In genomic region chr11:46205639-46206409, GRCm38 (mm10) we compare ENCODE assay signal across 17 mouse cellular contexts. TPM values are rescaled to one million over a fixed set of nuclear protein-coding genes. Genes with fewer than 3 reads are reported as not detected.
DNase-seq lines count a peak whose midpoint lies in the region; ATAC-seq lines count a peak whose summit lies in the region.
"Had no signal": no experiment of that assay in that cellular context is flagged by ENCODE, and none has a peak within 500 bp of the region (broad histone marks: within the 10 kb centered on the region; RNA-seq: fewer than 3 reads in every experiment).

No protein-coding gene starts in this region.

- H3K9me3 ChIP-seq in heart, embryonic 11.5 days (replicated peaks; ENCODE audit: control insufficient read depth, low read length): no peaks in the 10 kb centered on the region
- H3K9me3 ChIP-seq in liver, embryonic 11.5 days (ENCODE audit: control insufficient read depth, low read length): no peaks in the 10 kb centered on the region
- no peaks in the 10 kb centered on the region for H3K9me3 ChIP-seq in hindbrain, embryonic 16.5 days (ENCODE audit: control insufficient read depth, low read length)
- H3K9me3 ChIP-seq: G1E; neural tube, embryonic 12.5 days had no signal

- H3K4me1 ChIP-seq in heart, embryonic 11.5 days (ENCODE audit: control insufficient read depth, insufficient read depth, low read length): peaks cover 53% of the 10 kb centered on the region
- no peaks in the 10 kb centered on the region; the same call in 1 of the 2 replicates for H3K4me1 ChIP-seq in liver, embryonic 11.5 days (replicated peaks; ENCODE audit: control insufficient read depth, insufficient read depth, low read length)
- H3K4me1 ChIP-seq in hindbrain, embryonic 16.5 days (ENCODE audit: control insufficient read depth, insufficient read depth, low read depth, low read length): no peaks in the 10 kb centered on the region
- H3K4me1 ChIP-seq: neural tube, embryonic 12.5 days had no signal

- DNase-seq in heart, adult 11 months: no peak
- peak; percentile 34 for DNase-seq in kidney, postnatal 14 days
- no peak for DNase-seq in kidney, postnatal 25 days
- DNase-seq in brain, adult 2 months (ENCODE audit: low read depth, low spot score): peak; percentile 66
- DNase-seq in liver, embryonic 11.5 days (ENCODE audit: low spot score): no peak
- DNase-seq in ovary, postnatal 10 days (ENCODE audit: low spot score): no peak
- DNase-seq: B cell, adult 2 months; cerebellum, adult 8-10 months; midbrain, embryonic 14.5 days; retina, postnatal 1 day; thymus, postnatal 25 days had no signal

- ATAC-seq in heart, embryonic 11.5 days (replicated peaks; ENCODE audit: insufficient number of reproducible peaks, low FRiP score, low TSS enrichment): no peak
- no peak; the same call in 1 of the 2 replicates for ATAC-seq in liver, embryonic 11.5 days (replicated peaks; ENCODE audit: low FRiP score)
- no peak for ATAC-seq in hindbrain, embryonic 16.5 days
- ATAC-seq: activated CD4-positive, CD25-positive, alpha-beta regulatory T cell, adult 4 months had no signal

- H3K27ac ChIP-seq in heart, embryonic 11.5 days (ENCODE audit: low read depth, low read length): peak overlapping the region; percentile 73
- peak overlapping the region; percentile 30; the same call in 1 of the 2 replicates for H3K27ac ChIP-seq in liver, embryonic 11.5 days (ENCODE audit: low read depth, low read length)
- no peak overlapping the region for H3K27ac ChIP-seq in hindbrain, embryonic 16.5 days (ENCODE audit: low read depth, low read length)
- H3K27ac ChIP-seq: neural tube, embryonic 12.5 days had no signal

- H3K4me2 ChIP-seq in heart, embryonic 11.5 days: no peak overlapping the region; the same call in 1 of the 2 replicates
- no peak overlapping the region for H3K4me2 ChIP-seq in liver, embryonic 11.5 days
- H3K4me2 ChIP-seq in hindbrain, embryonic 16.5 days (ENCODE audit: low read length): no peak overlapping the region
- H3K4me2 ChIP-seq: neural tube, embryonic 12.5 days had no signal

- no peaks in the 10 kb centered on the region for H3K36me3 ChIP-seq in heart, embryonic 11.5 days (ENCODE audit: control insufficient read depth, insufficient read depth, low read length)
- H3K36me3 ChIP-seq in liver, embryonic 11.5 days (ENCODE audit: control insufficient read depth, insufficient read depth, low read length): no peaks in the 10 kb centered on the region
- peaks cover 29% of the 10 kb centered on the region for H3K36me3 ChIP-seq in hindbrain, embryonic 16.5 days (ENCODE audit: control insufficient read depth, insufficient read depth, low read length)
- H3K36me3 ChIP-seq: G1E had no signal

- WGBS in heart, embryonic 11.5 days (ENCODE audit: insufficient replicate concordance): 23% methylated on average over 17 of the region's 17 CpGs
- 55% methylated on average over 17 of the region's 17 CpGs for WGBS in liver, embryonic 11.5 days
- WGBS in hindbrain, embryonic 16.5 days: 73% methylated on average over 17 of the region's 17 CpGs

- no peak overlapping the region for H3K4me3 ChIP-seq in heart, embryonic 11.5 days (ENCODE audit: low read depth, low read length)
- H3K4me3 ChIP-seq in liver, embryonic 11.5 days (ENCODE audit: low read depth, low read length): no peak overlapping the region
- no peak overlapping the region for H3K4me3 ChIP-seq in hindbrain, embryonic 16.5 days (ENCODE audit: low read length)
- H3K4me3 ChIP-seq: neural tube, embryonic 12.5 days had no signal

- H3K9ac ChIP-seq in heart, embryonic 11.5 days (ENCODE audit: low read depth, low read length): peak overlapping the region; percentile 49; the same call in 1 of the 2 replicates
- H3K9ac ChIP-seq in liver, embryonic 11.5 days (ENCODE audit: low read depth, low read length): no peak overlapping the region
- H3K9ac ChIP-seq in hindbrain, embryonic 16.5 days (ENCODE audit: low read depth, low read length): no peak overlapping the region
- H3K9ac ChIP-seq: neural tube, embryonic 12.5 days had no signal

- H3K27me3 ChIP-seq in heart, embryonic 11.5 days (ENCODE audit: control insufficient read depth, insufficient read depth, low read length): no peaks in the 10 kb centered on the region
- no peaks in the 10 kb centered on the region for H3K27me3 ChIP-seq in liver, embryonic 11.5 days (replicated peaks; ENCODE audit: control insufficient read depth, insufficient read depth, low read length)
- no peaks in the 10 kb centered on the region for H3K27me3 ChIP-seq in hindbrain, embryonic 16.5 days (replicated peaks; ENCODE audit: control insufficient read depth, insufficient read depth, low read length)
- H3K27me3 ChIP-seq: neural tube, embryonic 12.5 days had no signal

RNA-seq across cellular contexts. Expression of gene Fndc9, which starts 29.5 kb away (rescaled TPM):
- polyA plus RNA-seq in heart, embryonic 11.5 days (2014; fragmentation: Nextera tagmentation; extraction: Ambion mirVana): not detected in 2 replicates
- 0.13 TPM in 1 of 2 replicates, not detected in the other for polyA plus RNA-seq in liver, embryonic 11.5 days (2014; fragmentation: Nextera tagmentation; extraction: Ambion mirVana)
- 2.7 and 3.8 TPM in 2 replicates for polyA plus RNA-seq in hindbrain, embryonic 16.5 days (2015; fragmentation: Nextera tagmentation; extraction: Ambion mirVana)
- polyA plus RNA-seq: G1E; liver, embryonic 16.5 days had no signal

RNA-seq across cellular contexts. Expression of gene Nipal4, which starts 39.5 kb away (rescaled TPM):
- 12.2 and 18.2 TPM in 2 replicates for polyA plus RNA-seq in heart, embryonic 11.5 days (2014; fragmentation: Nextera tagmentation; extraction: Ambion mirVana)
- polyA plus RNA-seq in liver, embryonic 11.5 days (2014; fragmentation: Nextera tagmentation; extraction: Ambion mirVana): 0.33 and 0.48 TPM in 2 replicates
- polyA plus RNA-seq in hindbrain, embryonic 16.5 days (2015; fragmentation: Nextera tagmentation; extraction: Ambion mirVana): 0.26 and 0.45 TPM in 2 replicates
- polyA plus RNA-seq: G1E had no signal

Comparison
In these comparisons a context has a peak if more than half of its experiments do, and no peak if none do; other contexts are left out.
1. DNase-seq: peak in kidney, postnatal 14 days (single experiment) and brain, adult 2 months (single experiment); none in heart, adult 11 months (single experiment), kidney, postnatal 25 days (0 of 2), liver, embryonic 11.5 days (single experiment) and ovary, postnatal 10 days (single experiment).